Mouse (Mus musculus) hindbrain, postnatal 0 days (tissue): ENCODE data around the gene Defb21. TPM values are rescaled to one million over a fixed set of nuclear protein-coding genes. Genes with fewer than 3 reads are reported as not detected.

Experiments used
- ATAC-seq: fragments of 200-750 bp; cut with Nextera tagmentation; 2 replicates; pipeline ENCODE4 v1.8.0; 2017; ENCODE audit warnings: mild to moderate bottlenecking, moderate TSS enrichment, moderate library complexity
- DNase-seq: peaks from one replicate; pipeline ENCODE4 v3.0.0-alpha.2; 2015; ENCODE audit warnings: low spot score
- H3K27ac ChIP-seq: fragments of 300-500 bp; sonication (generic); 2 replicates; pipeline ENCODE4 v1.5.1; 2014; ENCODE audit warnings: mild to moderate bottlenecking
- H3K27me3 ChIP-seq: fragments of 300-500 bp; sonication (generic); 2 replicates; pipeline ENCODE4 v1.6.1; 2014; ENCODE audit warnings: low read length, mixed read lengths; ENCODE audit not compliant: insufficient read depth
- H3K36me3 ChIP-seq: fragments of 300-500 bp; sonication (generic); 2 replicates; pipeline ENCODE4 v1.6.1; 2014; ENCODE audit warnings: low read length, mixed read lengths; ENCODE audit not compliant: insufficient read depth
- H3K4me1 ChIP-seq: fragments of 300-500 bp; sonication (generic); 2 replicates; pipeline ENCODE4 v1.6.1; 2014; ENCODE audit warnings: antibody characterized with exemption, low read length, mixed read lengths; ENCODE audit not compliant: insufficient read depth
- H3K4me2 ChIP-seq: fragments of 300-500 bp; sonication (generic); 2 replicates; pipeline ENCODE4 v1.6.1; 2014; ENCODE audit warnings: low read depth, mild to moderate bottlenecking, low read length, moderate library complexity, mixed read lengths
- H3K4me3 ChIP-seq: fragments of 300-500 bp; sonication (generic); 2 replicates; pipeline ENCODE4 v1.5.1; 2014; ENCODE audit warnings: low read length
- H3K9ac ChIP-seq: fragments of 300-500 bp; sonication (generic); replicated peaks from 2 replicates; pipeline ENCODE4 v1.6.1; 2014; ENCODE audit warnings: mild to moderate bottlenecking, low read length, moderate library complexity, mixed read lengths
- H3K9me3 ChIP-seq: fragments of 300-500 bp; sonication (generic); 2 replicates; pipeline ENCODE4 v1.6.1; 2016; ENCODE audit warnings: low read length, mixed read lengths
- CTCF ChIP-seq: IDR thresholded peaks from 2 replicates; pipeline ENCODE4 v1.5.1; 2016; ENCODE audit warnings: antibody characterized with exemption, control low read depth, low read depth
- WGBS: fragments of 180-500 bp; shearing (Covaris S2); extraction: QIAGEN DNeasy Blood & Tissue Kit; methylation state at CpG from one replicate; pipeline ENCODE4 v1.1.7; 2014; 5-methylcytosine and 5-hydroxymethylcytosine counted together
- polyA plus RNA-seq: library from polyadenylated mRNA; unstranded; fragments of >200 nt; fragmentation: Nextera tagmentation; extraction: Ambion mirVana; gene quantifications from 2 replicates; pipeline ENCODE4 v1.2.1, GENCODE M21; 2015
- total RNA-seq: library from RNA; depleted of rRNA; stranded (reverse); fragments of >200 nt; gene quantifications from 2 replicates; pipeline ENCODE4 v1.2.3, GENCODE M21; 2014; rRNA removed

The Defb21 gene
- not detected in 2 replicates for total RNA-seq
- not detected in 2 replicates for polyA plus RNA-seq

DNA sequence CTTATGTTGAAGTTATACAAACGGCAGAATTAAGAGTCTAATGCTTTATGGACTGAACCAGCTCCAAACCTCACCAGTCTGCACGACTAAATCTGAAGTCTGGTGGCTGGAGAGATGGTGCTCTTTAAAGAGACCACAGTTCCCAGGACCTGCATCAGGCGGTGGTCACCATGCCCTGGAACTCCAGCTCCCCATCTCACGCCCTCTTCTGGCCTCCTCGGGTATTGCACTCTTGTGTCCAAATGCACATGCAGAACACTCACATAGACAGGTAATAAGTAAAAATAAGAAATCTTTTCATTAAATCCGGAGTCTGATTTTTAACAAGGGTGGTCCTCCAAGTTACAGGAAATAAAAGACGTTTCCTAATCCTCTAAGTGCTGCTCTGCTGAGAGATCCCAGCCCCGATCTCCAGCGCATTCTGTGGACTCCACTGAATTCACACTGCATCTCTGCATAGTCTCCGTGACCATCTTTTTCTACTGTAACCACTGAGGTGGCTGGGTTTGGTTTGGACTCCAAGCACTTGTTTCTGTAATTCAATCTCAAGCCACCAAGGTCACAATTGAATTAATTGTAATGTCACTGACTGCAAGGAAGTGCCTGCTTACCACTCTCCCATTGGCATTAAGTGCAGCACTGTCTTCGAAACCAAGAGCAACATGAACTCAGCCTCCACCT, at the start of gene Defb21:
TSS of gene Defb21 (plus strand) at position 631 of the 681 bp plus-strand sequence.
- peak; percentile 54 for TF ChIP-seq CTCF
- ATAC-seq, result no peak
- WGBS, result 65% methylated on average over 11 of the region's 11 CpGs

DNA sequence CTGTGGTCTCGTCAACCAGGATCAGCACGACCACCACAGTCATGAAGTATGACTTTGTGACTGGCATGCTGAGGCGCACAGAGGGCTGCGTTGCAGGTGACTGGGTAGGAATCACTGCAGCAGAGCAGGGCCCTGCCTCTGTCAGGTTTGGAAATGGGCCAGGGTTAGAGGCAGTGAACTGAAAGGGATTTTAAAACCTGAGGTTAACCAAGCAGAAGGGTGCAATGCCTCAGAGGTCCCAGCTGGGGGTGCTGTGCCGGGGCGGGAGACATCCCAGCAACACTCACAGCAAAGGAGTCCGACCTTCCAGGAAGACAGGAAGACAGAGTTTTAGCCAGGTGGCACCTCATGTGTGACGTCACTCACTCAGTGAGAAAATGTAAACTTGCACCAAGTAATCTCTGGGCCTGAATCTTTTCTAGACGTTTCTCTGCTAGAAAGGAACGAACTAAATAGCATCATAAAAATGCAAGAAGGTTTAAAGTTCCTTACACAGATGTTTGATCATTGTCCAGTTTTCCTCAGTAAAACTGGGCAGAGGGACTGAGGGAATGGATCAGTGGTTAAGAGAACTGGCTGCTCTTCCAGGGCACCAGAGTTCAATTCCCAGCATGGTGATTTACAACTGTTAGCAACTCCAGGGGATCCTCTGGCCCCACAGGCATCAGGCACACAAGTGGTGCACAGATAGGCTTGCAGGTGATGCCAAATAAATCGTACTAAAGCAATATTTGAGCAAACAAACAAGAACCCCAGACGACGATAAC, 32.4 kb upstream of the Defb21 start, which contains the start of gene Defb29:
TSS of gene Defb29 (minus strand) at position 155 of the 767 bp plus-strand sequence.
- Histone ChIP-seq H3K4me2 (no peak within 1 kb of the TSS), H3K27ac (no peak within 1 kb of the TSS), H3K4me3 (no peak within 1 kb of the TSS), H3K36me3 (no peaks in the 10 kb centered on the region), H3K27me3 (no peaks in the 10 kb centered on the region), H3K9me3 (no peaks in the 10 kb centered on the region), H3K4me1 (no peaks in the 10 kb centered on the region), H3K9ac (no peak within 1 kb of the TSS)
- no peak for DNase-seq
- no peak for ATAC-seq
- TF ChIP-seq CTCF, result peak; percentile 22
- 56% methylated on average over 13 of the region's 13 CpGs for WGBS

More for the DNA sequence above, at the start of gene Defb21:
- no peaks in the 10 kb centered on the region for H3K9me3 ChIP-seq
- DNase-seq, result no peak
- H3K36me3 ChIP-seq, result no peaks in the 10 kb centered on the region
- H3K27ac ChIP-seq, result no peak within 1 kb of the TSS
- no peak within 1 kb of the TSS for H3K9ac ChIP-seq
- H3K4me1 ChIP-seq, result no peaks in the 10 kb centered on the region
- H3K27me3 ChIP-seq, result no peaks in the 10 kb centered on the region
- no peak within 1 kb of the TSS for H3K4me2 ChIP-seq
- no peak within 1 kb of the TSS for H3K4me3 ChIP-seq

DNA sequence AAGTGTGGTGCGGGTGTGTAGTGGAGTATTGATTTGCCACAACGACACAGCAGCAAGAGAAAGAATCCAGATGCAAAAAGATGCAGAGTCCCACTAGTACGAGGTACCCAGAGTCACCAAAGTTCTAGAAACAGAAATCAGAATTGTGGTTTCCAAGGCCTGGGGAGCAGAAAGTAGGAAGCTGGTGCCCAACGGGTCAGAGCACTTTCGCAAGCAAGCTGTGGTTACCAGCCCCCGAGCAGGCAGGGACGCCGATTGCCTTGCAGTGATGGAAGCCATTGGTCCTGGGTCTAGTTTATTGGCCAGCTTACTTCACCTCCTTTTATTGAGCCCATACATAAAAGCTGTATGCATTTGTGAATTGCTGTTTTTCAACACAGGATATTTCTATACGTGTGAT, 30.6 kb upstream of the Defb21 start:
- 89% methylated on average over 9 of the region's 9 CpGs for WGBS
- Histone ChIP-seq H3K4me1 (no peaks in the 10 kb centered on the region), H3K9ac (no peak overlapping the region), H3K27ac (no peak overlapping the region), H3K36me3 (no peaks in the 10 kb centered on the region), H3K4me2 (no peak overlapping the region), H3K4me3 (no peak overlapping the region), H3K27me3 (no peaks in the 10 kb centered on the region), H3K9me3 (no peaks in the 10 kb centered on the region)
- ATAC-seq, result no peak
- no peak for DNase-seq
- no peak for TF ChIP-seq CTCF

DNA sequence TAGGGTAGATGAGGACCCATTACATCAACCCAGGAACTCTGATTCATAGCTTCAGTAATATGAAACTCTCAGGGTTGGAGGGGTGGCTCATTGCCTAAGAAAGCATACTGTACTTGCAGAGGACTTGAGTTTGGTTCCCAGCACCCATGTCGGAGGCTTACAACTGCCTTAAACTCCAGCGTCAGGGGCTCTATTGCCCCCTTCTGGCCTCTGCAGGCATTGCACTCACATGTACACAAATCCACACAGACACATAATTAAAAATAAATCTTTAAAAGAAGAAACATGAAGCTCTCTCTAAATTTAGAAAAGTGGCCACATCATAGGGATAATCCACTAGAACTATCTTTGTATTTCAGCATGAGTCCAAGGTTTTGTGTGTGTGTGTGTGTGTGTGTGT, 29.6 kb upstream of the Defb21 start:
- H3K4me1 ChIP-seq, result no peaks in the 10 kb centered on the region
- no peaks in the 10 kb centered on the region for H3K9me3 ChIP-seq
- no peak for TF ChIP-seq CTCF
- no peak overlapping the region for H3K27ac ChIP-seq
- H3K9ac ChIP-seq, result no peak overlapping the region
- H3K36me3 ChIP-seq, result no peaks in the 10 kb centered on the region
- DNase-seq, result no peak
- no peaks in the 10 kb centered on the region for H3K27me3 ChIP-seq
- ATAC-seq, result no peak
- no peak overlapping the region for H3K4me3 ChIP-seq
- no peak overlapping the region for H3K4me2 ChIP-seq
- 73% methylated on average over 2 of the region's 2 CpGs for WGBS

DNA sequence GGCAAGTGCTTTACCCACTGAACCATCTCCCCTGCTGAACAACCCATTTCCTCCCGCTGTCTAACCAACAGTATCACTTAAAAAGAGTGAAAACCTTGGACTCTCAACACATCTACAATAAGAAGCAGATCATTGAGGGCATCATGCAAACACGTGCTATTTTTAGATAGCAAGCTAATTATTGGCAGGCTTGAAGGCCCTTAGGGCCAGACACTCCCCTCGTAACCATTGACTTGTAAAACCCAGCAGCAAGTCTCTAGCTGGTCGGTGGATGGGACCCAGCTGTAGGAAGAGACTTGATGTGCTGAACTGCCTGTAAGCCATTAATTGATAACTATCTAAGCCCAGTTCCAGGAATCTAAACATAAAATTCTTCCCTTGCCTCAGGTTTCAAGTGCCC, 29.1 kb upstream of the Defb21 start:
- Histone ChIP-seq H3K27me3 (no peaks in the 10 kb centered on the region), H3K4me2 (no peak overlapping the region), H3K9me3 (no peaks in the 10 kb centered on the region), H3K27ac (no peak overlapping the region), H3K36me3 (no peaks in the 10 kb centered on the region), H3K4me3 (no peak overlapping the region), H3K4me1 (no peaks in the 10 kb centered on the region), H3K9ac (no peak overlapping the region)
- no peak for DNase-seq
- no peak for TF ChIP-seq CTCF
- WGBS, result 81% methylated on average over 4 of the region's 4 CpGs
- no peak for ATAC-seq

DNA sequence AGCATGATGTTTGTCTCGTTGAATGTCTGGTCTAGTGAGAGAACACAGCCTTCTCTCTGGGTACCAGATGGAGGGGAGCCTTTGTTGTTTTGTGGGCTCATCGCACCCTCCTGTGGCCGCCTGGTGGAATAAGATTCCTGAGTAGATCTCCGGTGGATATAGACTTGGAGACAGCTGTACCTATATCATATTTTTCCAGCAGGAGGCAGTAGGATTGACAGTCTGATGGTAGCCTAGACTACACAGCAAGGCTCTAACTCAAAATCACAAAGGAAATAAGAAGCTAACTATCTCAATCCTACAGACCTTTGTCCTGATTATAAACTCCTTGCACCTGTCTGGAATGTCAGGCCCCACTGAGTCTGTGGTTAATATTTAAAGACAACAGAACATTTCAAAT, 27.9 kb upstream of the Defb21 start:
- WGBS, result 19% methylated on average over 4 of the region's 4 CpGs
- H3K4me1 ChIP-seq, result no peaks in the 10 kb centered on the region
- H3K9me3 ChIP-seq, result no peaks in the 10 kb centered on the region
- no peaks in the 10 kb centered on the region for H3K36me3 ChIP-seq
- ATAC-seq (peak; percentile 73), DNase-seq (peak; percentile 71)
- peak; percentile 79 for TF ChIP-seq CTCF
- no peak overlapping the region for H3K27ac ChIP-seq
- no peak overlapping the region for H3K9ac ChIP-seq
- no peak overlapping the region for H3K4me3 ChIP-seq
- H3K4me2 ChIP-seq, result no peak overlapping the region
- no peaks in the 10 kb centered on the region for H3K27me3 ChIP-seq
